Comparison of ENCODE assay signal across 9 mouse cellular contexts in genomic region chr3:82995368-82995767, GRCm38 (mm10). TPM values are rescaled to one million over a fixed set of nuclear protein-coding genes. Genes with fewer than 3 reads are reported as not detected.
DNase-seq lines count a peak whose midpoint lies in the region; ATAC-seq and TF ChIP-seq lines count a peak whose summit lies in the region.
"Had no signal": no experiment of that assay in that cellular context is flagged by ENCODE, and none has a peak within 500 bp of the region (broad histone marks: within the 10 kb centered on the region; RNA-seq: fewer than 3 reads in every experiment).

No protein-coding gene starts in this region.

- no peaks in the 10 kb centered on the region for H3K27me3 ChIP-seq in intestine, embryonic 14.5 days (replicated peaks; ENCODE audit: control insufficient read depth, insufficient read depth, low read length)
- no peaks in the 10 kb centered on the region for H3K27me3 ChIP-seq in liver, embryonic 14.5 days (ENCODE audit: control insufficient read depth, insufficient read depth, low read length)
- H3K27me3 ChIP-seq in neural tube, embryonic 14.5 days (ENCODE audit: control insufficient read depth, insufficient read depth, low read length): no peaks in the 10 kb centered on the region

- H3K9ac ChIP-seq in intestine, embryonic 14.5 days (ENCODE audit: low read length): no peak overlapping the region
- no peak overlapping the region for H3K9ac ChIP-seq in liver, embryonic 14.5 days (replicated peaks)
- peak overlapping the region; percentile 21; the same call in 1 of the 2 replicates for H3K9ac ChIP-seq in neural tube, embryonic 14.5 days (replicated peaks; ENCODE audit: low read depth, low read length)

- no peaks in the 10 kb centered on the region for H3K9me3 ChIP-seq in intestine, embryonic 14.5 days (ENCODE audit: control insufficient read depth, low read length)
- H3K9me3 ChIP-seq in liver, embryonic 14.5 days (ENCODE audit: control insufficient read depth, low read length): no peaks in the 10 kb centered on the region
- no peaks in the 10 kb centered on the region for H3K9me3 ChIP-seq in neural tube, embryonic 14.5 days (ENCODE audit: control insufficient read depth, low read length)

- H3K4me2 ChIP-seq in intestine, embryonic 14.5 days (ENCODE audit: low read length): peak overlapping the region; percentile 53
- H3K4me2 ChIP-seq in liver, embryonic 14.5 days (ENCODE audit: low read depth): peak overlapping the region; percentile 11; the same call in 1 of the 2 replicates
- peak overlapping the region; percentile 49 for H3K4me2 ChIP-seq in neural tube, embryonic 14.5 days (ENCODE audit: low read depth, low read length)

- TF ChIP-seq EP300 in liver, embryonic 14.5 days (IDR thresholded peaks at IDR 0.05; ENCODE audit: low read depth): no peak

- ATAC-seq in common myeloid progenitor, adult 5-6 weeks (replicated peaks; ENCODE audit: low read depth, poor library complexity, severe bottlenecking): peak; percentile 79
- ATAC-seq in intestine, embryonic 14.5 days (replicated peaks; ENCODE audit: low FRiP score, low TSS enrichment, low read depth): peak; percentile 76
- peak; percentile 31; the same call in 1 of the 2 replicates for ATAC-seq in liver, embryonic 14.5 days (ENCODE audit: insufficient read depth)
- peak; percentile 69 for ATAC-seq in neural tube, embryonic 14.5 days (ENCODE audit: low read depth)
- no peak for ATAC-seq in CD4-positive, CD25-positive, alpha-beta regulatory T cell, adult 4 months

- 3% methylated on average over 24 of the region's 24 CpGs for WGBS in intestine, embryonic 14.5 days
- WGBS in liver, embryonic 14.5 days (ENCODE audit: insufficient replicate concordance): 3% methylated on average over 24 of the region's 24 CpGs
- 3% methylated on average over 24 of the region's 24 CpGs for WGBS in neural tube, embryonic 14.5 days

- H3K36me3 ChIP-seq in intestine, embryonic 14.5 days (ENCODE audit: control insufficient read depth, insufficient read depth, low read length): no peaks in the 10 kb centered on the region
- no peaks in the 10 kb centered on the region for H3K36me3 ChIP-seq in liver, embryonic 14.5 days (replicated peaks; ENCODE audit: control insufficient read depth, insufficient read depth, low read depth)
- no peaks in the 10 kb centered on the region for H3K36me3 ChIP-seq in neural tube, embryonic 14.5 days (ENCODE audit: control insufficient read depth, insufficient read depth, low read length)

- DNase-seq in adrenal gland, adult (ENCODE audit: inconsistent age in 2 of 2, low spot score in 1 of 2): peak; percentile 27 to 67
- DNase-seq in adrenal gland, adult 8-10 months: no peak
- peak; percentile 62 to 72 for DNase-seq in gastrocnemius, postnatal 4 days (ENCODE audit: low spot score in 2 of 2)
- peak; percentile 85 for DNase-seq in intestine, embryonic 14.5 days (ENCODE audit: low spot score)
- DNase-seq in liver, embryonic 14.5 days (ENCODE audit: low read depth in 3 of 3, low spot score in 3 of 3): no peak

- no peak overlapping the region for H3K27ac ChIP-seq in intestine, embryonic 14.5 days (ENCODE audit: low read depth)
- no peak overlapping the region for H3K27ac ChIP-seq in liver, embryonic 14.5 days
- H3K27ac ChIP-seq in neural tube, embryonic 14.5 days (ENCODE audit: low read depth, low read length): no peak overlapping the region
- H3K27ac ChIP-seq: macrophage had no signal

- peak overlapping the region; percentile 22 for H3K4me3 ChIP-seq in intestine, embryonic 14.5 days (ENCODE audit: low read depth, low read length)
- no peak overlapping the region for H3K4me3 ChIP-seq in liver, embryonic 14.5 days (ENCODE audit: insufficient read depth in 1 of 2, low read depth in 2 of 2, low read length in 2 of 2)
- peak overlapping the region; percentile 11; the same call in 1 of the 2 replicates for H3K4me3 ChIP-seq in neural tube, embryonic 14.5 days (ENCODE audit: low read depth, low read length)

- peak; percentile 72 for TF ChIP-seq CTCF in liver, embryonic 14.5 days (IDR thresholded peaks at IDR 0.05; ENCODE audit: low read depth)

- H3K4me1 ChIP-seq in intestine, embryonic 14.5 days (replicated peaks; ENCODE audit: control insufficient read depth, insufficient read depth, low read length): no peaks in the 10 kb centered on the region; the same call in 1 of the 2 replicates
- H3K4me1 ChIP-seq in liver, embryonic 14.5 days (replicated peaks; ENCODE audit: control insufficient read depth in 2 of 2, insufficient read depth in 2 of 2, low read length in 1 of 2): no peaks in the 10 kb centered on the region
- H3K4me1 ChIP-seq in neural tube, embryonic 14.5 days (ENCODE audit: control insufficient read depth, insufficient read depth, low read length): peaks cover 5% of the 10 kb centered on the region; the same call in 1 of the 2 replicates

RNA-seq across cellular contexts. Expression of gene Fgg, which starts 12.2 kb away (rescaled TPM):
- total RNA-seq in adrenal gland, adult 8-10 months (2022): 1 to 10 TPM in 1 of 4 experiments, under 1 TPM in 2, not detected in 1; 0.21 to 1.2 (median 0.67) TPM
- not detected in 2 replicates for total RNA-seq in common myeloid progenitor, adult 5-6 weeks (2017)
- total RNA-seq in gastrocnemius, postnatal 4 days (2021): 1 to 10 TPM in 1 of 2 experiments, under 1 TPM in 1; 0.78 to 5.0 TPM
- not detected in 2 replicates for polyA plus RNA-seq in intestine, embryonic 14.5 days (2014; fragmentation: Nextera tagmentation; extraction: Ambion mirVana)
- polyA plus RNA-seq in liver, embryonic 14.5 days (2012; rRNA removed): 171 and 249 TPM in 2 replicates
- polyA plus RNA-seq in liver, embryonic 14.5 days (2014; fragmentation: Nextera tagmentation; extraction: Ambion mirVana): 392 and 442 TPM in 2 replicates
- 0.23 and 0.45 TPM in 2 replicates for polyA plus RNA-seq in neural tube, embryonic 14.5 days (2014; fragmentation: Nextera tagmentation; extraction: Ambion mirVana)
- not detected for polyA plus RNA-seq in CD4-positive, CD25-positive, alpha-beta regulatory T cell, adult 4 months (2017; shearing (Covaris generic))
- polyA plus RNA-seq: macrophage had no signal

RNA-seq across cellular contexts. Expression of gene Fga, which starts 30.5 kb away (rescaled TPM):
- total RNA-seq in adrenal gland, adult 8-10 months (2022): 1 to 10 TPM in 1 of 4 experiments, under 1 TPM in 1, not detected in 2; 0.93 to 1.6 TPM
- total RNA-seq in common myeloid progenitor, adult 5-6 weeks (2017): not detected in 2 replicates
- total RNA-seq in gastrocnemius, postnatal 4 days (2021): 1 to 10 TPM in 1 of 2 experiments, under 1 TPM in 1; 0.59 to 8.2 TPM
- polyA plus RNA-seq in intestine, embryonic 14.5 days (2014; fragmentation: Nextera tagmentation; extraction: Ambion mirVana): 0.11 and 0.24 TPM in 2 replicates
- polyA plus RNA-seq in liver, embryonic 14.5 days (2012; rRNA removed): 105 and 203 TPM in 2 replicates
- 436 and 506 TPM in 2 replicates for polyA plus RNA-seq in liver, embryonic 14.5 days (2014; fragmentation: Nextera tagmentation; extraction: Ambion mirVana)
- 0.35 and 0.37 TPM in 2 replicates for polyA plus RNA-seq in neural tube, embryonic 14.5 days (2014; fragmentation: Nextera tagmentation; extraction: Ambion mirVana)
- not detected for polyA plus RNA-seq in CD4-positive, CD25-positive, alpha-beta regulatory T cell, adult 4 months (2017; shearing (Covaris generic))
- polyA plus RNA-seq: macrophage had no signal

RNA-seq across cellular contexts. Expression of gene Fgb, which starts 54.3 kb away (rescaled TPM):
- under 1 TPM in 3 of 4 experiments, not detected in 1; 0.10 to 0.46 (median 0.26) TPM for total RNA-seq in adrenal gland, adult 8-10 months (2022)
- total RNA-seq in common myeloid progenitor, adult 5-6 weeks (2017): not detected in 2 replicates
- 1 to 10 TPM in 1 of 2 experiments, under 1 TPM in 1; 0.27 to 3.4 TPM for total RNA-seq in gastrocnemius, postnatal 4 days (2021)
- 1.2 TPM in 2 replicates for polyA plus RNA-seq in intestine, embryonic 14.5 days (2014; fragmentation: Nextera tagmentation; extraction: Ambion mirVana)
- 85.1 and 184 TPM in 2 replicates for polyA plus RNA-seq in liver, embryonic 14.5 days (2012; rRNA removed)
- polyA plus RNA-seq in liver, embryonic 14.5 days (2014; fragmentation: Nextera tagmentation; extraction: Ambion mirVana): 330 and 376 TPM in 2 replicates
- 0.15 and 0.18 TPM in 2 replicates for polyA plus RNA-seq in neural tube, embryonic 14.5 days (2014; fragmentation: Nextera tagmentation; extraction: Ambion mirVana)
- not detected for polyA plus RNA-seq in CD4-positive, CD25-positive, alpha-beta regulatory T cell, adult 4 months (2017; shearing (Covaris generic))
- polyA plus RNA-seq: macrophage had no signal

RNA-seq across cellular contexts. Expression of gene Plrg1, which starts 60.0 kb away (rescaled TPM):
- total RNA-seq in adrenal gland, adult 8-10 months (2022): 10 to 100 TPM; 46.5 to 54.5 (median 49.4) TPM
- total RNA-seq in common myeloid progenitor, adult 5-6 weeks (2017): 60.1 and 79.2 TPM in 2 replicates
- 10 to 100 TPM; 40.6 to 45.7 TPM for total RNA-seq in gastrocnemius, postnatal 4 days (2021)
- polyA plus RNA-seq in intestine, embryonic 14.5 days (2014; fragmentation: Nextera tagmentation; extraction: Ambion mirVana): 97.8 and 109 TPM in 2 replicates
- 26.0 and 34.9 TPM in 2 replicates for polyA plus RNA-seq in liver, embryonic 14.5 days (2012; rRNA removed)
- 50.0 and 52.7 TPM in 2 replicates for polyA plus RNA-seq in liver, embryonic 14.5 days (2014; fragmentation: Nextera tagmentation; extraction: Ambion mirVana)
- 103 and 108 TPM in 2 replicates for polyA plus RNA-seq in neural tube, embryonic 14.5 days (2014; fragmentation: Nextera tagmentation; extraction: Ambion mirVana)
- polyA plus RNA-seq in CD4-positive, CD25-positive, alpha-beta regulatory T cell, adult 4 months (2017; shearing (Covaris generic)): 10 to 100 TPM; 61.2 to 64.4 TPM

Comparison
In these comparisons a context has a peak if more than half of its experiments do, and no peak if none do; other contexts are left out.
1. DNase-seq: peak in adrenal gland, adult (2 of 2), gastrocnemius, postnatal 4 days (2 of 2) and intestine, embryonic 14.5 days (single experiment); none in adrenal gland, adult 8-10 months (single experiment) and liver, embryonic 14.5 days (0 of 3).
2. H3K4me3 ChIP-seq: peak in intestine, embryonic 14.5 days (single experiment) and neural tube, embryonic 14.5 days (single experiment); none in liver, embryonic 14.5 days (0 of 2).
3. RNA of gene Fgg, which starts 12.2 kb away (polyA plus RNA-seq): 171 to 442 TPM in liver, embryonic 14.5 days; 0.23 to 0.45 TPM in neural tube, embryonic 14.5 days, not detected in intestine, embryonic 14.5 days and not detected in CD4-positive, CD25-positive, alpha-beta regulatory T cell, adult 4 months; every median in the first group is over 100 times any median in the second.
4. RNA of gene Fga, which starts 30.5 kb away (polyA plus RNA-seq): 105 to 506 TPM in liver, embryonic 14.5 days; 0.35 to 0.37 TPM in neural tube, embryonic 14.5 days, 0.11 to 0.24 TPM in intestine, embryonic 14.5 days and not detected in CD4-positive, CD25-positive, alpha-beta regulatory T cell, adult 4 months; every median in the first group is over 10 times any median in the second.
5. RNA of gene Fgb, which starts 54.3 kb away (polyA plus RNA-seq): 85.1 to 376 TPM in liver, embryonic 14.5 days; 1.2 TPM in intestine, embryonic 14.5 days, 0.15 to 0.18 TPM in neural tube, embryonic 14.5 days and not detected in CD4-positive, CD25-positive, alpha-beta regulatory T cell, adult 4 months; every median in the first group is over 10 times any median in the second.
6. Peak in every context shown above with its lines, with median percentiles within 50 percentile points of each other: H3K4me2 ChIP-seq.